Mouse (Mus musculus) hindbrain, postnatal 0 days (tissue): ENCODE results near the gene Kdm1b. TPM values are rescaled to one million over a fixed set of nuclear protein-coding genes. Genes with fewer than 3 reads are reported as not detected.

ENCODE experiments used
- ATAC-seq: fragments of 200-750 bp; cut with Nextera tagmentation; 2 replicates; pipeline ENCODE4 v1.8.0; 2017; ENCODE audit warnings: mild to moderate bottlenecking, moderate TSS enrichment, moderate library complexity
- DNase-seq: peaks from one replicate; pipeline ENCODE4 v3.0.0-alpha.2; 2015; ENCODE audit warnings: low spot score
- H3K27ac ChIP-seq: fragments of 300-500 bp; sonication (generic); 2 replicates; pipeline ENCODE4 v1.5.1; 2014; ENCODE audit warnings: mild to moderate bottlenecking
- H3K27me3 ChIP-seq: fragments of 300-500 bp; sonication (generic); 2 replicates; pipeline ENCODE4 v1.6.1; 2014; ENCODE audit warnings: low read length, mixed read lengths; ENCODE audit not compliant: insufficient read depth
- H3K36me3 ChIP-seq: fragments of 300-500 bp; sonication (generic); 2 replicates; pipeline ENCODE4 v1.6.1; 2014; ENCODE audit warnings: low read length, mixed read lengths; ENCODE audit not compliant: insufficient read depth
- H3K4me1 ChIP-seq: fragments of 300-500 bp; sonication (generic); 2 replicates; pipeline ENCODE4 v1.6.1; 2014; ENCODE audit warnings: antibody characterized with exemption, low read length, mixed read lengths; ENCODE audit not compliant: insufficient read depth
- H3K4me2 ChIP-seq: fragments of 300-500 bp; sonication (generic); 2 replicates; pipeline ENCODE4 v1.6.1; 2014; ENCODE audit warnings: low read depth, mild to moderate bottlenecking, low read length, moderate library complexity, mixed read lengths
- H3K4me3 ChIP-seq: fragments of 300-500 bp; sonication (generic); 2 replicates; pipeline ENCODE4 v1.5.1; 2014; ENCODE audit warnings: low read length
- H3K9ac ChIP-seq: fragments of 300-500 bp; sonication (generic); replicated peaks from 2 replicates; pipeline ENCODE4 v1.6.1; 2014; ENCODE audit warnings: mild to moderate bottlenecking, low read length, moderate library complexity, mixed read lengths
- H3K9me3 ChIP-seq: fragments of 300-500 bp; sonication (generic); 2 replicates; pipeline ENCODE4 v1.6.1; 2016; ENCODE audit warnings: low read length, mixed read lengths
- CTCF ChIP-seq: IDR thresholded peaks from 2 replicates; pipeline ENCODE4 v1.5.1; 2016; ENCODE audit warnings: antibody characterized with exemption, control low read depth, low read depth
- WGBS: fragments of 180-500 bp; shearing (Covaris S2); extraction: QIAGEN DNeasy Blood & Tissue Kit; methylation state at CpG from one replicate; pipeline ENCODE4 v1.1.7; 2014; 5-methylcytosine and 5-hydroxymethylcytosine counted together
- polyA plus RNA-seq: library from polyadenylated mRNA; unstranded; fragments of >200 nt; fragmentation: Nextera tagmentation; extraction: Ambion mirVana; gene quantifications from 2 replicates; pipeline ENCODE4 v1.2.1, GENCODE M21; 2015
- total RNA-seq: library from RNA; depleted of rRNA; stranded (reverse); fragments of >200 nt; gene quantifications from 2 replicates; pipeline ENCODE4 v1.2.3, GENCODE M21; 2014

The Kdm1b gene
- total and polyA plus RNA-seq, 2 experiments from 2014 or later, result 11.9 to 21.9 TPM

GRCm38 (mm10) chr13:47070329-47071080, 27.2 kb downstream of the Kdm1b start:
- DNase-seq (no peak), ATAC-seq (no peak)
- H3K9ac ChIP-seq, result no peak overlapping the region
- no peak overlapping the region for H3K4me3 ChIP-seq
- no peaks in the 10 kb centered on the region for H3K9me3 ChIP-seq
- 71% methylated on average over 15 of the region's 15 CpGs for WGBS
- no peaks in the 10 kb centered on the region for H3K27me3 ChIP-seq
- H3K4me1 ChIP-seq, result no peaks in the 10 kb centered on the region
- peaks cover 57% of the 10 kb centered on the region; the same call in 1 of the 2 replicates for H3K36me3 ChIP-seq
- H3K27ac ChIP-seq, result no peak overlapping the region
- no peak overlapping the region for H3K4me2 ChIP-seq
- no peak for TF ChIP-seq CTCF

- WGBS, result 94% methylated on average over 13 of the region's 13 CpGs
- peaks cover 50% of the 10 kb centered on the region; the same call in 1 of the 2 replicates for H3K36me3 ChIP-seq
These were observed 28.6 kb downstream of the Kdm1b start for GRCm38 (mm10) chr13:47071871-47072270.

GRCm38 (mm10) chr13:47072484-47072883, 29.2 kb downstream of the Kdm1b start:
- H3K4me2 ChIP-seq, result no peak overlapping the region
- H3K9ac ChIP-seq, result no peak overlapping the region
- no peaks in the 10 kb centered on the region for H3K9me3 ChIP-seq
- peaks cover 44% of the 10 kb centered on the region; the same call in 1 of the 2 replicates for H3K36me3 ChIP-seq
- no peaks in the 10 kb centered on the region for H3K27me3 ChIP-seq
- no peak overlapping the region for H3K4me3 ChIP-seq
- ATAC-seq (no peak), DNase-seq (no peak)
- TF ChIP-seq CTCF, result no peak
- H3K4me1 ChIP-seq, result no peaks in the 10 kb centered on the region
- H3K27ac ChIP-seq, result no peak overlapping the region
- 91% methylated on average over 5 of the region's 5 CpGs for WGBS

More at GRCm38 (mm10) chr13:47071871-47072270, 28.6 kb downstream of the Kdm1b start:
- ATAC-seq (no peak), DNase-seq (no peak)
- H3K27me3 ChIP-seq, result no peaks in the 10 kb centered on the region
- H3K27ac ChIP-seq, result no peak overlapping the region
- no peaks in the 10 kb centered on the region for H3K9me3 ChIP-seq
- H3K4me3 ChIP-seq, result no peak overlapping the region
- no peak overlapping the region for H3K4me2 ChIP-seq
- H3K9ac ChIP-seq, result no peak overlapping the region
- H3K4me1 ChIP-seq, result no peaks in the 10 kb centered on the region
- TF ChIP-seq CTCF, result no peak

- ATAC-seq, result no peak
- Histone ChIP-seq H3K9me3 (no peaks in the 10 kb centered on the region), H3K36me3 (peaks cover 55% of the 10 kb centered on the region; the same call in 1 of the 2 replicates), H3K27ac (no peak overlapping the region), H3K27me3 (no peaks in the 10 kb centered on the region), H3K4me1 (no peaks in the 10 kb centered on the region), H3K9ac (no peak overlapping the region), H3K4me3 (no peak overlapping the region), H3K4me2 (no peak overlapping the region)
- DNase-seq, result no peak
- TF ChIP-seq CTCF, result no peak
- 90% methylated on average over 5 of the region's 5 CpGs for WGBS
These were observed 32.9 kb downstream of the Kdm1b start for GRCm38 (mm10) chr13:47076156-47076555.

- ATAC-seq, result no peak
- no peak for DNase-seq
- H3K4me3 ChIP-seq, result no peak overlapping the region
- no peak overlapping the region for H3K27ac ChIP-seq
- H3K36me3 ChIP-seq, result peaks cover 47% of the 10 kb centered on the region; the same call in 1 of the 2 replicates
- no peaks in the 10 kb centered on the region for H3K4me1 ChIP-seq
- TF ChIP-seq CTCF, result no peak
- H3K9ac ChIP-seq, result no peak overlapping the region
- H3K9me3 ChIP-seq, result no peaks in the 10 kb centered on the region
- H3K4me2 ChIP-seq, result no peak overlapping the region
- H3K27me3 ChIP-seq, result no peaks in the 10 kb centered on the region
These were observed 34.1 kb downstream of the Kdm1b start for GRCm38 (mm10) chr13:47077367-47077766.

- 68% methylated on average over 5 of the region's 5 CpGs for WGBS
- H3K4me1 ChIP-seq, result no peaks in the 10 kb centered on the region
- TF ChIP-seq CTCF, result peak; percentile 45
- H3K36me3 ChIP-seq, result peaks cover 44% of the 10 kb centered on the region; the same call in 1 of the 2 replicates
- H3K4me3 ChIP-seq, result no peak overlapping the region
- ATAC-seq (no peak), DNase-seq (peak; percentile 6)
- H3K9ac ChIP-seq, result no peak overlapping the region
- H3K4me2 ChIP-seq, result no peak overlapping the region
- H3K27ac ChIP-seq, result no peak overlapping the region
- no peaks in the 10 kb centered on the region for H3K27me3 ChIP-seq
- no peaks in the 10 kb centered on the region for H3K9me3 ChIP-seq
These were observed 35.5 kb downstream of the Kdm1b start for GRCm38 (mm10) chr13:47078799-47079198.

GRCm38 (mm10) chr13:47080905-47081505, 37.7 kb downstream of the Kdm1b start:
- peak; percentile 32 for TF ChIP-seq CTCF
- Histone ChIP-seq H3K4me2 (no peak overlapping the region), H3K4me3 (no peak overlapping the region), H3K27me3 (no peaks in the 10 kb centered on the region), H3K4me1 (no peaks in the 10 kb centered on the region), H3K27ac (no peak overlapping the region), H3K36me3 (peaks cover 31% of the 10 kb centered on the region; the same call in 1 of the 2 replicates), H3K9ac (no peak overlapping the region), H3K9me3 (no peaks in the 10 kb centered on the region)
- ATAC-seq, result no peak
- 92% methylated on average over 4 of the region's 4 CpGs for WGBS
- DNase-seq, result no peak
